Mouse (Mus musculus) mature B cell (primary cell): Measurements from ENCODE around the gene Apba3.

Source experiments
- in situ Hi-C: fragments of 300-500 bp; cut with MboI; formaldehyde crosslinking; loops from 2 replicates; pipeline ENCODE4 v1.14.3; 2019

Gene Apba3

DNA sequence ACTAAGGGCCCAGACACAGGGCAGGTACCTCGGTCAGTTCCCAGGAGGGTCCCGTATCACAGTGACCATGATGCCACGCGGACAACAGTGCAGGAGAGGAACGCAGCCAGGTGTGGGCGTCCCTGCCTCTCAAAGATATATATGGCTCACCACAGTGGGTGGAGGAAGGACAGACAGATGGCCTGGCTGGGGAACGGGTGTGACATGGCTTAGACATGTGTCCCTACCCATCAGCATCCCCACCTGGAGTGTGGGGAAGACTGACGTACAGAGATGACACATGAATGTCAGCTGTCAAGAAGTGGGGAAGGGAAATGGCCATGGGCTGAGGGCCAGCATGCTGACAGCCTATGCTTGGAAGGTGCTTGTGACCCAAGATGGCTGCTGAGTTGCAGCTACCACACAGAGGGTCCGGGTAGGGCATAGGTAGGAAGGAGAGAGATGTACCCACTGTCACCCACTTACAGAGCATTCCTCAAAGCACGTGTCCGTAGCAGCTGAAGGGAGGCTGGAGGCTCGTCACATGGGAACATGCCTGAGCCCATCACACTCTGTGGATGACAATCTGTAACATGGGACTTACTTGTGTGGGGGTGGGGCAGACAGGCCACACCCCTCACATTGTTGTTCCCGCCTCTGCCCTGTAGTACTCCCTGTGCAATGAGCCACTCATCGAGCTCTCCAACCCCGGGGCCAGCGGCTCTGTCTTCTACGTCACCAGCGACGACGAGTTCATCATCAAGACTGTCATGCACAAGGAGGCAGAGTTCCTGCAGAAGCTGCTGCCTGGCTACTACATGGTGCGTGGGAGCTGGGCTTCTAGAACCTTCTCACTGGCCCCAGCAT, 40.3 kb downstream of the Apba3 start:
- in situ Hi-C loops, result no loop called here

DNA sequence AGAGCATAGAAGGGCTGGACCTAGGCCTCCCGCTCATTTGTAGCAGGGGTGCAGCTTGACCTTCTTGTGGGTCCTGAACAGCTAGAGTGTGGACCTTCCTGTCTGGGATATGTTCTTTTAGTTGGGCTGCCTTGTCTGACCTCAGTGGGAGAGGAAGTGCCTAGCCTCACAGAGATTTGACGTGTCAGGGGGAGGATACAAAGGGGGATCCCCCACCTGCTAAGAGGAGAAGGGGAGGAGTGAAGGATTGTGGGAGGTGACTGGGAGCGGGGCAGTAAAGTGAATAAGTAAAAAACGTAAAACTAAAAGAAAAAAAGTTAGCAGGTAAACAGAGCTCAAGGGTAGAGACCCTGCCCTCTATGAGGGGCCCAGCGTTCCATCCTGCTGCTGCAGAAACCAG, 42.8 kb downstream of the Apba3 start:
- in situ Hi-C loops, result no loop called here

DNA sequence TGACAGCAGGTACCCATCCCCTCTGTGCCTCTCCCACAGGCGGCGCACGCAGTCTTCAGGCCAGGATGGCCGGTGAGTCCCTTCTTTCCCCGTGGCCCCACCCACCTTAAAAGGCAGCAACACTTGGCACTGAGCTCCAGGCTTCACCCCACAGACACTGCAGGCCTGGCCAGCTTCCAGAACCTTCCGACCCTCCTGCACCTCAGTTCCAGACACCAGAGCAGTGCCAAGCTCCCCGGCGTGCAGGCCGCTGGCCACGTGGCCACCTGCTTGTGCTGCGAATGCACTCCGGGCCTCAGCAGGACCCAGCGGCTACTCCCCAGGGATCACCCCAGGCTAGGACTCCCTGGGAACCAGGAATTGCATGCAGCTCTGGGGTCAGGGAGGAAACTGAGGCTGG, 46.8 kb downstream of the Apba3 start:
- in situ Hi-C loops, result no loop called here

DNA sequence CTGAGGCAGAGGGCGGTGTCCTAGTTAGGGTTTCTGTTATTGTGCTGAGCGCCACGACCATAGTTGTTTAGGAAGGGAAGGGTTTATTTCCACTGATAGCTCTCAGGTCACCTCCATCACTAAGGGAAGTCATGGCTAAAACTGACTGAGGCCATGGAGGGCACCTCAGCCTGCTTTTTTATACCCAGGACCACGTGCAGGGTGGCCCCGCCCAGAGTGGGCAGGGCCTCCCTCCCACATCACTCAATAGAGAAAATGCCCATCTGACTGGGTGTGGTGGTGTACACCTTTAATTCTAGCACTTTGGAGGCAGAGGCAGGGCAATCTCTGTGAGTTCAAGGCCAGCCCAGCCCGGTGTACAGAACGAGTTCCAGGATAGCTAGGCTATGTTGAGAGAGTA, 47.4 kb downstream of the Apba3 start:
- in situ Hi-C loops, result no loop called here

DNA sequence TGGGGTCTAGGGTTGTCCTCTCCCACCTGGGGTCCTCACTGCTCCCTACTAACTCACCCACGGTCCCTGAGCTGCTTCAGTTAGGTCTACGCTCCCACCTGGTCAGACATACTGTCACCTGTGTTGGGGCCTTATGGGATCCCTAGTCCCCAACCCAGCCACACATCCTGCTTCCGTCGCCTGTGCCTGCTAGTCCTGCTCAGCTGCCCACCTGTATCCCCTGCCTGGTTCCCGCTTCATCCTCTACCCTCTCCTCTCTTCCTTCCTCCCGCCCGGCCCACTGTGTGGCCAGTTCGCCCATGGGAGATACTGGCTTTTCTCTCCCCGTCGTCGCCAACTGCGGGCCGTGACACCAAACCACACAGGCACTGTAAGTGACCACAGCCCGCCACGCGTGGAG, 48.8 kb downstream of the Apba3 start:
- in situ Hi-C loops, result no loop called here

DNA sequence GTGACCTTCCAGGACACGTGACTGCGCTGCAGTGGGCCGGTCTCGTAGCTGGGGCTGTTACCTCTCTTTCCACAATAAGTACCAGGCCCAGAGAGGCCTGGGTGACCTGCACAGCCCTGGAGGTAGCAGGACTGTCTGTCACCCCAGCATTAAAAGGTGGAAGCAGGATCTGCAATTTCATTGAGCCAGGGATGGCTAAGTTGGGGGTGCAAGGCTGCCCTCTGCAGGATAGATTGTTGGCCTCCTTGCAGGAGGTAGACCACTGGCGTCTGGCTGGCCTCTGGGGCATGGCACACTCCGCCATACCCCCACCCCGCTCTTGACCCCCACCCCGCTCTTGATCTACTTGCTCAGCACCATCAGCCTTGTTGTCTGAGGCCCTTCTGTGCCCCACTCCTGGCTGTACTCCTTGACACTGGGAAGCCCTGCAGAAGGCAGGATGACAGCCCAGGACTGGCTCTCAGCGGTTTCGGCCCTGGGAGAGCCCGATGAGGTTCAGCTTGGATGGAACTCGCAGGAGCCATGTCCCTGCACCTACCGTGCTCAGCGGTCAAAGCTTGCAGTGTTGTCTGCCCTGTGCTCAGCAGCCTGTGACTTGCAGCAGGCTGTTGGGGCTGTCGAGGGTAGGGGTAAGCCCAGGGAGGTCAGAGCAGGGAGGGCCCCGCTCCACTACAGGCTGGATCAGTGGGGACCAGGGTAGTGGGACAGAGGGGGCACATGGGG, 49.7 kb downstream of the Apba3 start:
- in situ Hi-C loops, result no loop called here

DNA sequence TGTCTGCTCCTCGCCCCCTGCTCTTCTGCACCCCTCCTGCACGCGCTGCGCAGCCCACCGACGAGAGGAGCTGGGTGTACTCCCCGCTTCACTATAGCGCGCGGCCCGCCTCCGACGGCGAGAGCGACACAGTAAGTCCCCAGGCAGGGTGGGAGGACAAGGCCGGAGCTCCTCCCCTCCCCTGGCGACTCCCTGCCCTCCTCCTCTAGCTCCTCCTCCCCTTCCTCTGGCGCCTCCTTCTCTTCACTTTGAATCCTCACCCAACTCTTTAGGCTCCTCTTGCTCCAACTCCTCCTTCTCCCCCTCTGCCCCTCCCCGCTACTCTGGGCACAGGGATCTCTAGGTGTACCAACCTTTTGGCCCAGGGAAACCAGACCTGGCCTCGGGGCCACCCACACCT, 50.5 kb downstream of the Apba3 start:
- in situ Hi-C loops, result no loop called here

DNA sequence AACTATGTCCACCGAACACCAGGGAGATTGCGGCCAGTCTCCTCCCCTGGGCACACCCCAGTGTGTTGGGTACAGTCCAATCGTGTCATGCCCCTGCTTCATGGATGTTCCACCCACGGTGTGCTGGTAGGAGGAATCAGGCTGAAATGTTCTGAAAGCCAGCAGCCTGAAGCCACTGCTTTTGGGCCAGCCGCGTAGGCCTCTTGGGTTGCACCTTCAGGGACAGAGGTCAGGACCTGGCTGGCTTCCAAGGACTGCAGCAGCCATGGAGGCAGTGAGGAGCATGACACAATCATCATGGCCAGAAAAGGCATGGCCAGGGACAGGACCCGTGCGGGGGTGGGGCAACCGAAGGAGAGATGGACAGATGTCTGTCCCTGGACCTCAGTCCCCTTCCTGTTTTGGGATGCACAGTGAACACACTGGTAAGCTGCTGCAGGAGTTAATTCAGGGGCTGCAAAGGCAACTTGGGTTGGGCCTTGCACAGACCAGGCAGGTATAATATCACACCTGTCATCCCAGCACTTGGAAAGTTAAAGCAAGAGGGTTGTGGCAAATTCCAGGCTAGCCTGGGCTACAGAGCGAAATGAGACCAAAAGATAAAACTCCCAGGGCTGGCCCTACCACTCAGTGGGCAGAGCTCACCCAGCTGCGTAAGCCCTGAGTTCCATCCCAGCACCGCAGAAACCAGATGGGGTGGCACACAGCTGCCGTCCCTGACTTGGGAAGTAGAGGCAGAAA, 52.0 kb downstream of the Apba3 start:
- in situ Hi-C loops, result no loop called here

DNA sequence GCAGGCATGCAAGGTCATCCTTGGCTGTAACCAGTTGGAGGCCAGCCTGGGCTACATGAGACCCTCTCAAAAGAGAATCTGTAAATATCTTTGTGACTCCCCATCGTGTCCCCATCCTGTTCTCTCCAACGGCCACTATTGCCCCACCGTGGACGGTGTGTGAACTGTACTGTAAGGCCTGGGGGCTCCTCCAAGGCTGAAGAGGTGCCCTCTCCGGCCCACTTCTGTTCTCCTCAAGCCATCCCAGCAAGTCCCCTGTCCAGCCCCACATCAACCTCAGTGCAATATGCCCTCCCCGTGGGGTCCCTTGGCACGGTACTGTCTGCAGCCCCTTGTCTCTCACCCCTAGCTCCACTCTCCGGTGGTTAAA, 52.6 kb downstream of the Apba3 start:
- in situ Hi-C loops, result no loop called here

DNA sequence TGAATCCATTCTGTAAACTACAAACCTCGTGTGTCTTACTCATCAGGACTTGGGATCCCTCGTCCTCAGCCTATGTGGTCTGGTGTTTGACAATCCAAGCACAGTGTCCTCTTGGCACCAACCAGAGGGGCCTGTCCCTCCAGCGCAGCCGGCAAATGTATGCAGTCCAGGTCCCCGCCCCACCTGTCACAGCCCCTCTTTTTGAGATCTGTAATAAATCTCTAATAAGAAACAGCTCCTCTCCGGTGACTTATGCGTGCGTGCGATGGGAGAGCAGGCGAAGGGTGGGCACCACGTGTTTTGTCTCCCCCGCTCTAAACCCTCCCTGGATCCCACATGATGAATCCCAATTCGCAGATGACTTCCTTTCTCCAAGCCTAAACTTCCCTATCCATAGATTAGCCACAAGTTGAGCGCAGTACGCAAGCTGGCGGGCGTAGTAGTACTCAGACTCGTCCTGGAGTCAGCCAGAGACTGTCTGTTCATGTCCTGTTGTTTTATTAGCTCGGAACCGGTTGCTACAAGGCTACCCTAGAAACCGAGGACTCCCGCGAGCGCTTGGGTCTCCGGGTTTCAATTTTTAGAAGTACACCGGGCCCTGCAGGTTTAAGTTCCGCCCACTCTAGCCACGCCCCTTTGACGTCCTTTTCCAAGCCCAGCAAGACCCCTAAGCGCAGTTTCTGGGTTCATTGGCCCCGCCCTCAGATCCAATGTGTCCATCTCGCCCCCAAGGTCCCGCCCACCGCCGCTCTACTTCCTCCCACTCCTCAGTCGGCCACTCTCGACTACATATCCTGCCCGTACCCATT, 53.2 kb downstream of the Apba3 start:
- in situ Hi-C loops, result no loop called here

DNA sequence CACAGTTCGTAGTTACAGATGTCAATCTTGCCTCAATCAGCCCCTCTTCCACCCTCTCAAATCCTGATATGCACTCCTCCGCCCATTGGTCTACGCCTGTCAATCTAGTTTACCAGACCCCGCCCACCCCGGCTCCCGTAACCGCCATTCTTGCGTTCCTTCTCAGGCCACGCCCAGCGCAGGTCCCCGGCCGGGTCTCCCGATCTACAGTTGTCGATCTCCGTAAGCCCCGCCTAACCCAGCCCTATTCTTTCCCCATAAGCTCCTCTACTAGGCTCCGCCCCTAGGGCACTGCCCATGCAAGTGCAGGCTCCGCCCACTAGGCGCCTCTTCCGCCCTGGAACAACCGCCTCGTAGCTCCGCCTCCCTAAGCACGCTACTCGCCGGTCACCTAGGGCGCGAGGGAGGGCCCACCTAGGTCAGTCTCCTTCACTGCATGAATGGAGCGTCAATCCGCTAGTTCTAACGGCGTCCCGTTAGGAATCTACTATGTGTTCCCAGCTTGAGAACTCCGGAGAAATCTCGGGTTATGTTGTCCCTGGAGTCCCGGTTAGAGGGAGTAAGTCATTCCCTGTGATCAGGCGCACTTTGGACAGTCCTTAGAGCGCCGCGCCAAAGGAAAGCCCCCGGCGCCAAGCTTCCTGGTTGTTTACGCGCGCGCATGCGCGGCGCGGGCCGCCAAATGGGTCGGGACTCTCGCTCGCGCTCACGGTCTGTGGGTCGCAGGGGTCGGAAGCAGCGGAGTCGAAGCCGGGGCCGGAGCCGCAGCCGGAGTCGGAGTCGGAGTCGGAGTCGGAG, 54.0 kb downstream of the Apba3 start, which contains the start of gene Cactin:
Gene Cactin, plus strand, starts transcription at position 554 of the 798 bp plus-strand sequence.
- in situ Hi-C loops, result no loop called here

DNA sequence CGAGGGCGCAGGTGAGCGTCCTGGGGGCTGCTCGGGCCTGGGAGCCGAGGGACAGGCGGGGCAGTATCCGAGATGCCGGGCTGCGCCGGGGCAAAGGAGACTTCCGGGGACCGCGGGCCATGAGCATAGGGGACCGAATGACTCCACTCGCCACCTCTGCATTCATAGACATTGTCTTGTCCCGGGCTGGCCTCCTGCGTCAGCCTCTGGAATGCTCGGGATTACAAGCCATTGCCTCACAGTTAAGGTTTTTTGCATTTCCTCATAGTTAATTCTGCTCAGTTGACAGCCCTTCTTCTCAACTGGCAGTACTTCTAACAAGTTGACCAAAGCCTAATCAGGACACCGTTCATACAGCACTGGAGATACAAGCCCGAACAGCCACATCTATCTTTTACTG, 54.7 kb downstream of the Apba3 start:
- in situ Hi-C loops, result no loop called here

DNA sequence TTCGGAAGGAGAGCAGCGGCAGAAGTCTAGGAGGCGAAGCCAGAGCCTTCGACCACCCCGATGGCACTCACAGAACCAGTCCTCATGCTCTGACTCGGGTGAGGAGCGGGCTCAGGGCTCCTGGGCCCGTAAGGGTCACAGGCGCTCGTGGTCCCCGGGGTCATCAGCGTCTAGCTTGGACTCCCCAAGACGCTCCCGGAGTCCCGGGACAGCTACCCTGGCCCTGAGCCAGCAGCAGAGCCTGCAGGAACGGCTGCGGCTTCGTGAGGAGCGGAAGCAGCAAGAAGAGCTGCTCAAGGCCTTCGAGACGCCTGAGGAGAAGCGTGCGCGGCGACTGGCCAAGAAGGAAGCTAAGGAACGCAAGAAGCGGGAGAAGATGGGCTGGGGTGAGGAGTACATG, 55.7 kb downstream of the Apba3 start:
- in situ Hi-C loops, result no loop called here
